Mouse (Mus musculus): ENCODE measurements at regions not wholly inside any gene's neighbourhood (a gene's known extent, or its start where the extent isn't known, plus 50 kb on each side); places are given as distances from the start of the nearest gene placed in this dataset.

- no peak for TF ChIP-seq POLR2A (IDR thresholded peaks at IDR 0.05; ENCODE audit: borderline replicate concordance, extremely low read depth, insufficient read depth, insufficient read length, poor library complexity, severe bottlenecking)
- TF ChIP-seq CTCF (IDR thresholded peaks at IDR 0.05; ENCODE audit: borderline replicate concordance, extremely low read depth, insufficient read depth, insufficient read length) = no peak
Measured at GRCm38 (mm10) chr11:44204384-44204783, 195.5 kb upstream of the Il12b start.
